Mouse (Mus musculus): ENCODE data around the gene Ldb2. TPM values are rescaled to one million over a fixed set of nuclear protein-coding genes. Genes with fewer than 3 reads are reported as not detected.
A peak's percentile ranks its signal among the peaks of the same experiment; 100 is the strongest.

Gene Ldb2
- total and polyA plus RNA-seq, 2 experiments from 2014 or later = 8.0 to 10.6 TPM

GRCm38 (mm10) chr5:44593522-44594218 is 205.8 kb downstream of the Ldb2 start:
- Histone ChIP-seq H3K27ac (ENCODE audit: low read depth) (peak overlapping the region; percentile 17; the same call in 1 of the 2 replicates), H3K9me3 (replicated peaks; ENCODE audit: control insufficient read depth, low read length) (no peaks in the 10 kb centered on the region), H3K4me3 (ENCODE audit: low read depth, low read length) (no peak overlapping the region), H3K4me2 (ENCODE audit: low read depth, low read length) (no peak overlapping the region), H3K27me3 (ENCODE audit: control insufficient read depth, insufficient read depth, low read length) (no peaks in the 10 kb centered on the region), H3K36me3 (replicated peaks; ENCODE audit: control insufficient read depth, insufficient read depth, low read length) (no peaks in the 10 kb centered on the region), H3K4me1 (ENCODE audit: control insufficient read depth, insufficient read depth) (no peaks in the 10 kb centered on the region), H3K9ac (replicated peaks; ENCODE audit: low read depth, low read length) (no peak overlapping the region)
- WGBS = 63% methylated on average over 15 of the region's 15 CpGs
- TF ChIP-seq CTCF (IDR thresholded peaks at IDR 0.05; ENCODE audit: low read depth) (no peak), EP300 (IDR thresholded peaks at IDR 0.05; ENCODE audit: low read depth) (no peak)
- DNase-seq (ENCODE audit: low spot score) (no peak), ATAC-seq (ENCODE audit: insufficient read depth, low read depth) (no peak)

GRCm38 (mm10) chr5:44590750-44591149 is 208.7 kb downstream of the Ldb2 start:
- Histone ChIP-seq H3K9ac (replicated peaks; ENCODE audit: low read depth, low read length) (no peak overlapping the region), H3K36me3 (replicated peaks; ENCODE audit: control insufficient read depth, insufficient read depth, low read length) (no peaks in the 10 kb centered on the region), H3K27me3 (ENCODE audit: control insufficient read depth, insufficient read depth, low read length) (no peaks in the 10 kb centered on the region), H3K4me2 (ENCODE audit: low read depth, low read length) (no peak overlapping the region), H3K4me3 (ENCODE audit: low read depth, low read length) (no peak overlapping the region), H3K4me1 (ENCODE audit: control insufficient read depth, insufficient read depth) (no peaks in the 10 kb centered on the region), H3K9me3 (replicated peaks; ENCODE audit: control insufficient read depth, low read length) (no peaks in the 10 kb centered on the region), H3K27ac (ENCODE audit: low read depth) (no peak overlapping the region)
- TF ChIP-seq CTCF (IDR thresholded peaks at IDR 0.05; ENCODE audit: low read depth) (no peak), EP300 (IDR thresholded peaks at IDR 0.05; ENCODE audit: low read depth) (no peak)
- WGBS = 67% methylated on average over 3 of the region's 3 CpGs
- ATAC-seq (ENCODE audit: insufficient read depth, low read depth) (no peak), DNase-seq (ENCODE audit: low spot score) (no peak)

DNA sequence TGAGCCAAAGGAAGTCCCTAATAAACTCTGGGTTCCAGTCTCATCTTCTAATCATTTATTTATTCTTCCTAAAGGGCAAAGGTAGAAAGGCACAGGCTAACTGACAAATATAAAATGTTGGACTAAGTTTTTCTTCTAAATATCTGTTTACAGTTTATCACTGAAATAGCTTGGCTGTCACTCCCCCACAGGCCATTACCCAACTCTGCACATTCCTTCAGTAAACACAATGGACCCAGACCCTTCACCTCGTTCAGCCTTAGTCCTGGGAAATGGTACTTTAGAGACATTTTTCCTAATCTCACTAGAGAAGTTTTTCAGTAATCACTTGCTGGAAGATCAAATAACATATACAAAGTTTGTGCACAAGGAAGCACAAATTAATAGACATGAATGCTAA is 210.2 kb downstream of the Ldb2 start:
- H3K9me3 ChIP-seq (replicated peaks; ENCODE audit: control insufficient read depth, low read length) = no peaks in the 10 kb centered on the region
- no peak for ATAC-seq (ENCODE audit: insufficient read depth, low read depth)

GRCm38 (mm10) chr5:44586571-44586970 is 212.9 kb downstream of the Ldb2 start:
- no peak for TF ChIP-seq EP300 (IDR thresholded peaks at IDR 0.05; ENCODE audit: low read depth)
- no peak for TF ChIP-seq CTCF (IDR thresholded peaks at IDR 0.05; ENCODE audit: low read depth)
- Histone ChIP-seq H3K4me1 (ENCODE audit: control insufficient read depth, insufficient read depth) (no peaks in the 10 kb centered on the region), H3K9ac (replicated peaks; ENCODE audit: low read depth, low read length) (no peak overlapping the region), H3K9me3 (replicated peaks; ENCODE audit: control insufficient read depth, low read length) (no peaks in the 10 kb centered on the region), H3K4me3 (ENCODE audit: low read depth, low read length) (no peak overlapping the region), H3K36me3 (replicated peaks; ENCODE audit: control insufficient read depth, insufficient read depth, low read length) (no peaks in the 10 kb centered on the region), H3K27me3 (ENCODE audit: control insufficient read depth, insufficient read depth, low read length) (no peaks in the 10 kb centered on the region), H3K4me2 (ENCODE audit: low read depth, low read length) (no peak overlapping the region), H3K27ac (ENCODE audit: low read depth) (no peak overlapping the region)
- 61% methylated on average over 5 of the region's 5 CpGs for WGBS
- ATAC-seq (ENCODE audit: insufficient read depth, low read depth) (no peak), DNase-seq (ENCODE audit: low spot score) (no peak)

More for the DNA sequence above, 210.2 kb downstream of the Ldb2 start:
- Histone ChIP-seq H3K4me1 (ENCODE audit: control insufficient read depth, insufficient read depth) (no peaks in the 10 kb centered on the region), H3K4me3 (ENCODE audit: low read depth, low read length) (no peak overlapping the region), H3K9ac (replicated peaks; ENCODE audit: low read depth, low read length) (no peak overlapping the region), H3K36me3 (replicated peaks; ENCODE audit: control insufficient read depth, insufficient read depth, low read length) (no peaks in the 10 kb centered on the region), H3K27me3 (ENCODE audit: control insufficient read depth, insufficient read depth, low read length) (no peaks in the 10 kb centered on the region), H3K4me2 (ENCODE audit: low read depth, low read length) (no peak overlapping the region), H3K27ac (ENCODE audit: low read depth) (no peak overlapping the region)
- TF ChIP-seq CTCF (IDR thresholded peaks at IDR 0.05; ENCODE audit: low read depth) (no peak), EP300 (IDR thresholded peaks at IDR 0.05; ENCODE audit: low read depth) (no peak)
- WGBS = 22% methylated on average over 1 of the region's 1 CpGs
- no peak for DNase-seq (ENCODE audit: low spot score)

- DNase-seq (ENCODE audit: low spot score) (no peak), ATAC-seq (ENCODE audit: insufficient read depth, low read depth) (no peak)
- H3K27ac ChIP-seq (ENCODE audit: low read depth) = no peak overlapping the region
- H3K4me3 ChIP-seq (ENCODE audit: low read depth, low read length) = no peak overlapping the region
- TF ChIP-seq CTCF (IDR thresholded peaks at IDR 0.05; ENCODE audit: low read depth) (no peak), EP300 (IDR thresholded peaks at IDR 0.05; ENCODE audit: low read depth) (no peak)
- H3K36me3 ChIP-seq (replicated peaks; ENCODE audit: control insufficient read depth, insufficient read depth, low read length) = no peaks in the 10 kb centered on the region
- WGBS = 35% methylated on average over 10 of the region's 10 CpGs
- H3K27me3 ChIP-seq (ENCODE audit: control insufficient read depth, insufficient read depth, low read length) = no peaks in the 10 kb centered on the region
- no peaks in the 10 kb centered on the region; the same call in 1 of the 2 replicates for H3K4me1 ChIP-seq (ENCODE audit: control insufficient read depth, insufficient read depth)
- no peak overlapping the region for H3K9ac ChIP-seq (replicated peaks; ENCODE audit: low read depth, low read length)
- H3K4me2 ChIP-seq (ENCODE audit: low read depth, low read length) = no peak overlapping the region
- no peaks in the 10 kb centered on the region for H3K9me3 ChIP-seq (replicated peaks; ENCODE audit: control insufficient read depth, low read length)
Measured at GRCm38 (mm10) chr5:44579899-44580459, 219.5 kb downstream of the Ldb2 start.
